Mouse (Mus musculus) hindbrain, postnatal 0 days (tissue): Measurements from ENCODE around the gene Ebf1. TPM values are rescaled to one million over a fixed set of nuclear protein-coding genes. Genes with fewer than 3 reads are reported as not detected.

Experiments used
- ATAC-seq: fragments of 200-750 bp; cut with Nextera tagmentation; 2 replicates; pipeline ENCODE4 v1.8.0; 2017; ENCODE audit warnings: mild to moderate bottlenecking, moderate TSS enrichment, moderate library complexity
- DNase-seq: peaks from one replicate; pipeline ENCODE4 v3.0.0-alpha.2; 2015; ENCODE audit warnings: low spot score
- H3K27ac ChIP-seq: fragments of 300-500 bp; sonication (generic); 2 replicates; pipeline ENCODE4 v1.5.1; 2014; ENCODE audit warnings: mild to moderate bottlenecking
- H3K27me3 ChIP-seq: fragments of 300-500 bp; sonication (generic); 2 replicates; pipeline ENCODE4 v1.6.1; 2014; ENCODE audit warnings: low read length, mixed read lengths; ENCODE audit not compliant: insufficient read depth
- H3K36me3 ChIP-seq: fragments of 300-500 bp; sonication (generic); 2 replicates; pipeline ENCODE4 v1.6.1; 2014; ENCODE audit warnings: low read length, mixed read lengths; ENCODE audit not compliant: insufficient read depth
- H3K4me1 ChIP-seq: fragments of 300-500 bp; sonication (generic); 2 replicates; pipeline ENCODE4 v1.6.1; 2014; ENCODE audit warnings: antibody characterized with exemption, low read length, mixed read lengths; ENCODE audit not compliant: insufficient read depth
- H3K4me2 ChIP-seq: fragments of 300-500 bp; sonication (generic); 2 replicates; pipeline ENCODE4 v1.6.1; 2014; ENCODE audit warnings: low read depth, mild to moderate bottlenecking, low read length, moderate library complexity, mixed read lengths
- H3K4me3 ChIP-seq: fragments of 300-500 bp; sonication (generic); 2 replicates; pipeline ENCODE4 v1.5.1; 2014; ENCODE audit warnings: low read length
- H3K9ac ChIP-seq: fragments of 300-500 bp; sonication (generic); replicated peaks from 2 replicates; pipeline ENCODE4 v1.6.1; 2014; ENCODE audit warnings: mild to moderate bottlenecking, low read length, moderate library complexity, mixed read lengths
- H3K9me3 ChIP-seq: fragments of 300-500 bp; sonication (generic); 2 replicates; pipeline ENCODE4 v1.6.1; 2016; ENCODE audit warnings: low read length, mixed read lengths
- CTCF ChIP-seq: IDR thresholded peaks from 2 replicates; pipeline ENCODE4 v1.5.1; 2016; ENCODE audit warnings: antibody characterized with exemption, control low read depth, low read depth
- WGBS: fragments of 180-500 bp; shearing (Covaris S2); extraction: QIAGEN DNeasy Blood & Tissue Kit; methylation state at CpG from one replicate; pipeline ENCODE4 v1.1.7; 2014; 5-methylcytosine and 5-hydroxymethylcytosine counted together
- polyA plus RNA-seq: library from polyadenylated mRNA; unstranded; fragments of >200 nt; fragmentation: Nextera tagmentation; extraction: Ambion mirVana; gene quantifications from 2 replicates; pipeline ENCODE4 v1.2.1, GENCODE M21; 2015
- total RNA-seq: library from RNA; depleted of rRNA; stranded (reverse); fragments of >200 nt; gene quantifications from 2 replicates; pipeline ENCODE4 v1.2.3, GENCODE M21; 2014

Gene Ebf1
- total and polyA plus RNA-seq, 2 experiments from 2014 or later = 67.1 to 71.7 TPM

DNA sequence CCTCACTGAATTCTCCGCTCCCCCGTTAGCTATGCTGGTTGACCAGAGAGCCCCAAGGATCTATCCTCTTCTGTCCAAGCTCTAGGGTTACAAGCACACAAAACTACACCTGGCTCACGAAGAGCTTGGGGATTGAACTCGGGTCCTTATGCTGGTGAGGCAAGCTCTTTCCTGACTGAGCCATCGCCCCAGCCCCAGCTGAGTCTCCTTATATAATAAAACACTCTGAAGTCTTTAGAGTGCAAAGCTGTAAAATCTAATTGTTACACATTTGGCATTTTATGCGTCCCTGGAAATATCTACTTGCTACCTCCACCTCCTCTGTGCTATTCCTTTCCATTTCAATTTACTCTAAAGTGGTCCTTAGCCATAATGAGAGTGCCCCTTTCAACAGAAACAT, 366.8 kb downstream of the Ebf1 start:
- DNase-seq = no peak
- Histone ChIP-seq H3K9ac (no peak overlapping the region), H3K4me2 (no peak overlapping the region), H3K4me3 (no peak overlapping the region), H3K9me3 (no peaks in the 10 kb centered on the region), H3K4me1 (no peaks in the 10 kb centered on the region), H3K36me3 (no peaks in the 10 kb centered on the region), H3K27me3 (no peaks in the 10 kb centered on the region), H3K27ac (no peak overlapping the region)
- 86% methylated on average over 6 of the region's 6 CpGs for WGBS
- no peak for TF ChIP-seq CTCF
- no peak for ATAC-seq

DNA sequence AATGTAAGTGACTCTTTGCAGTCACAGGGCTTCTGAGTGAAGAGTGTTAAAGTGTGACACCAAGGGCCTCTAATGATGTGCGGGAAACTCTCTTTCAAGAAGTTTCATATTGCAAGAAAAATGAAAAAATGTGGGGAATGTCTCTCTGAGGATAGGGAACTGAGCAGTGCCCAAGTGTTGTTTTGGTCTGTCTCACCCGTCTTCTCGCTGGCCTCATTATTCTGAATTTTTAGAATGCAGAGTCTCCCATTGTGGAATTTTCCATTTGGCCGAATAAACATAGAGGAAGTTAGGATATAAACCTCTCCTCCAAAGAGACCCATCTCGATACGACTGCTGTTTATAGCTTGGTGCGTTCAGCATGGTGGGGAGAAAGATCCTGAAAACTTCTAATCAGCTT, 367.3 kb downstream of the Ebf1 start:
- Histone ChIP-seq H3K4me1 (no peaks in the 10 kb centered on the region), H3K9me3 (no peaks in the 10 kb centered on the region), H3K36me3 (no peaks in the 10 kb centered on the region), H3K27ac (no peak overlapping the region), H3K4me2 (no peak overlapping the region), H3K27me3 (no peaks in the 10 kb centered on the region), H3K4me3 (no peak overlapping the region), H3K9ac (no peak overlapping the region)
- DNase-seq (no peak), ATAC-seq (no peak)
- 40% methylated on average over 7 of the region's 7 CpGs for WGBS
- TF ChIP-seq CTCF = no peak

DNA sequence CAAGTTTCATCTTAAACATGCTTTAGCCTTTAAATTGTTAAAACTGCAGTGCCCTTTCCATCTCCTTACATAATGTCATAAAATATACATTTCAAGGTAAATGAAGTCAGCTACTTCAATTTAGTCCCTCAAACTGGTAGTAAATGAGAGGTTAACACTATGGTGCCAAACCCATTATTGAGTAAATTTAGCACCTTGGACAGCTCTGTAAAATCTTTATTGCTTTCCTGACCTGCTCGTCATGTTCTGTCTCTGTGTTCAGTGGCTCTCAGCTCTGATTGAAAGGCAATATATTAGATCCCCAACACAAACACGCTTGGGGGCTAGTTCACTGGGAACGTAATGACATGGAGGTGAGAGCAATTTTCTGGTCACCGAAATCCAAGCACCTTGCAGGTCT, 370.7 kb downstream of the Ebf1 start:
- Histone ChIP-seq H3K27me3 (no peaks in the 10 kb centered on the region), H3K27ac (no peak overlapping the region), H3K4me2 (no peak overlapping the region), H3K4me3 (no peak overlapping the region), H3K9me3 (no peaks in the 10 kb centered on the region), H3K4me1 (no peaks in the 10 kb centered on the region), H3K36me3 (no peaks in the 10 kb centered on the region), H3K9ac (no peak overlapping the region)
- 78% methylated on average over 4 of the region's 4 CpGs for WGBS
- DNase-seq = no peak
- ATAC-seq = no peak
- TF ChIP-seq CTCF = no peak

DNA sequence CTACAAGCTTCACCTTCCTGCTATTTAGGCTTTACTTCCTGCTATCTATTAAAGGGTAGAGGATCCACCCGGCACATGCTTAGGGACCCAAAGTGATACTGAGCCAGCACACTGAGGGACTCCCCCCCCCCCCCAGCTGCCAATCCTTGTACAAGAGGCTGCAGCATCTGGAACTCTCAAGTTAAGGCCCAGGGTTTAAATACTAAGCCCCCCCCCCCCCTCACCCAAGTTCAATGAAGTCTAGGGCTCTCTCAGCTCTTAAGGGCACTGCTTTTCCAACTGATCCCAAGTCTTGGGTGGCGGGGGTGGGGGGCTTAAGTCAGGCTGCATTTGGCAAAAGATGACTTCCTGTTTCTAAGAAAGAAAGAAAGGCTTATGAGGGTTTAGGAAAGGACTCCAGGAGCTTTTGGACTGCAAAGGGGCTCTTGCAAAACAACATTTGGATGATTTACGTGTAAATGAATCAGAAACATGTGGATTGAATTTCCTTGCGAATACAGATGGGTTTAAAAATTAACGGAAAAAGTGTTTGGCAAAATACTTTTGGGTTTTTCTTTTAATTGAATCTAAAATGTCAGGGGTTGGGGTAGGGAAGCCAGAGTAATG, 385.7 kb downstream of the Ebf1 start:
- Histone ChIP-seq H3K4me3 (no peak overlapping the region), H3K9me3 (no peaks in the 10 kb centered on the region), H3K4me1 (no peaks in the 10 kb centered on the region), H3K9ac (no peak overlapping the region), H3K4me2 (no peak overlapping the region), H3K36me3 (no peaks in the 10 kb centered on the region), H3K27me3 (no peaks in the 10 kb centered on the region), H3K27ac (no peak overlapping the region)
- ATAC-seq (no peak), DNase-seq (no peak)
- WGBS = 76% methylated on average over 5 of the region's 5 CpGs
- no peak for TF ChIP-seq CTCF

DNA sequence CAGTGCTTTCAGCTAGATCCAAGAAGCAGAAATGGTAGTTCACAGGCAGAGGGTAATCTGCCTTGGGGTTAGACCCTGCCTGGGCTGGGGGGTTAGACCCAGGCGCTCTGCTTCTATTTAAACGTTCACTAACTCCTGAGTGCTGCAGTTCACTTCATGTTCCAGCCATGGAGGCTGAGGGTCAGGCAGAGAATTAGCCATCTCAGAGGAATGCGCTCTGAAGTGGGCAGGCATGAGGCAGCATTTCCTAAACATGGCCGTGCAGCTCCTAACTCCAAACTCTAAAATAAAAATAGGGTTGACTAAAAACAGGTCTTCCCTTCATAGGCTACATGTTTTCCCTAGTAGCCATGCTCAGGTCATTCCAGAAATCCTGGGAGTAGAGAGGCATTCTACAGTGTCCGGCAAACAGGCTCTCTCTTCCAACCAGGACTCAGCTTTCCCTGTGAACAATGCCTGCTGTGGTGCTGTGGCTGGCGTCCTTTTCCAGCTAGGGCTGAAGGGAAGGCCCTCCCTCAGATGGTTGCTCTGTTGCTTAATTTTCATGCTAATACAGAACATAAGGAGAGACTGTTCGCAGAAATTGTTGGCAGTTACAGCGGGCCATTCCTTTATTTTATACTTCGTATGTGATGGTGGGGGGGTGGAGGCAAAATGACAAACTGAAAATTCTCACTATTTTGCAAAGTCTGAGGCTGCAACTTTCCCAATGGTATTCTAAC, 386.8 kb downstream of the Ebf1 start:
- Histone ChIP-seq H3K9ac (no peak overlapping the region), H3K4me2 (no peak overlapping the region), H3K27me3 (no peaks in the 10 kb centered on the region), H3K27ac (no peak overlapping the region), H3K4me1 (no peaks in the 10 kb centered on the region), H3K4me3 (no peak overlapping the region), H3K9me3 (no peaks in the 10 kb centered on the region), H3K36me3 (no peaks in the 10 kb centered on the region)
- TF ChIP-seq CTCF = no peak
- 40% methylated on average over 9 of the region's 9 CpGs for WGBS
- ATAC-seq (no peak), DNase-seq (no peak)

DNA sequence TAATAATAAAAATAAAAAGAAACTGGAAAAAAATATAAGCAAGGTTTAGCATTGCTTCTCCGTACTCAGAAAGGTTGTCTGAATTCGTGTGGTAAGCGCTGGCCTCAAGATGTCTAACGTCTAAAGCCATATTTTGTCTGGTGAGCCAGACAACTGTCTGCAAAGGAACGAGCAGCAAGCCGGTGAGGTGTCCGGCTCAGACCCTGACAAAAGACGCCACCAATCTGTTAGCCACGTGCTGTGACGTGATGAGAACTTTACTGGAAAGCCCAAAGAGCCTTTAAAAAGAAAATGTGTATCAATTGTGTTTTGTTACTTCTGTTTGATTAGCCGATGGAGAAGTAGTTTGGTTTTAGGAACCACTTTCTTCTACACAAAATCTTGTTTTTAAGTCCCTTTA, 390.2 kb downstream of the Ebf1 start:
- H3K9me3 ChIP-seq = no peaks in the 10 kb centered on the region
- DNase-seq = no peak
- WGBS = 61% methylated on average over 11 of the region's 11 CpGs
- H3K9ac ChIP-seq = no peak overlapping the region
- H3K4me2 ChIP-seq = no peak overlapping the region
- H3K27ac ChIP-seq = no peak overlapping the region
- H3K36me3 ChIP-seq = no peaks in the 10 kb centered on the region
- H3K4me3 ChIP-seq = no peak overlapping the region
- no peaks in the 10 kb centered on the region for H3K27me3 ChIP-seq
- TF ChIP-seq CTCF = no peak
- no peak for ATAC-seq
- no peaks in the 10 kb centered on the region for H3K4me1 ChIP-seq

DNA sequence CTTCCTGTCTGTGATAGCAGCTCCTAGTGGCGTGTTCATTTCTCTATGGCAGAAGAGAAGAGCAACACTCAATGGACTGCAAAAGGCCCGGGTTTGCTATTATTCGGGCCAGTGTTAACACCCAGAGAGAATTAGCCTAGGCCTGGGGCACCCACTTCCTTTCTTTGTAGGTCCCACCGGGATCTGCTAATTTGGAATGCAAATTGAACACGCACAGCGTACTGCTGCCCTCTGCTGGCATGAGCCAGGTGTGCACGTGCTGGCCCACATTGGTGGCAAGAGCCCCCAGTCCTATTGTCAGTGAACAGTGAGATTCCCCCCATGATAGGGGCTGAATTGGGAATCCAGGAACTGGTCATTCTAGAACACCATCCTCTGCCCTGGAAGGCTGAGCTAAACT, 391.0 kb downstream of the Ebf1 start:
- H3K9ac ChIP-seq = no peak overlapping the region
- H3K4me3 ChIP-seq = no peak overlapping the region
- no peak overlapping the region for H3K27ac ChIP-seq
- H3K9me3 ChIP-seq = no peaks in the 10 kb centered on the region
- H3K36me3 ChIP-seq = no peaks in the 10 kb centered on the region
- peak overlapping the region; percentile 47 for H3K4me2 ChIP-seq
- DNase-seq (peak; percentile 89), ATAC-seq (0 out of 2 replicates have a peak, but pooled peaks have one; percentile 45)
- TF ChIP-seq CTCF = peak; percentile 97
- 2% methylated on average over 7 of the region's 7 CpGs for WGBS
- H3K4me1 ChIP-seq = no peaks in the 10 kb centered on the region
- no peaks in the 10 kb centered on the region for H3K27me3 ChIP-seq
